Mouse (Mus musculus): ENCODE results near the gene Lcmt1.

DNA sequence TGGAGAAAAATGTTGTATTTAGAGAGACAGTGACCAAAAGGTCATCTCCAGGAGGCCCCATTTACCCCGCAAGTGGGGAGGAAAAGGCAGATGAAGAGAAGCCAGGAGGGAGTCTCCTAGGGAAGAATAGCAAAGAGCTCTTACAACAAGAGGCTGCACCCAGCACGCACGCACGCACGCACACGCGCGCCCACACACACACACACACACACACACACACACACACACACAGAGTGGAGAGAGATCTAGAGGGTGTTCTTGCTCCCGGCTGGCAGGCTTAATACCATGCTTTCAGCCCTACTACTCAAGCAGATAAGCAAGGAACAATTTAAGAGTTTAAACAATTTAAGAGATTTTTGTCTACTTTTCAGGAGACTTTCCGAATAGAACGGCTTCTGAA, 19.8 kb upstream of the Lcmt1 start:
- TF ChIP-seq CTCF (conservative IDR thresholded peaks at IDR 0.05; ENCODE audit: low read length) (no peak), NANOG (IDR thresholded peaks at IDR 0.05; ENCODE audit: borderline replicate concordance, low read length) (no peak)
